Mouse (Mus musculus): ENCODE results near the gene Gng11.

GRCm38 (mm10) chr6:4041821-4042220 is 38.1 kb downstream of the Gng11 start:
- TF ChIP-seq POLR2A (IDR thresholded peaks at IDR 0.05; ENCODE audit: extremely low read depth, insufficient read depth, low read length) (no peak), CTCF (IDR thresholded peaks at IDR 0.05; ENCODE audit: low read depth, low read length) (no peak)

All from liver, adult 2 months (tissue).